Mouse (Mus musculus) forebrain, embryonic 11.5 days (tissue): ENCODE data around the gene Rpia. TPM values are rescaled to one million over a fixed set of nuclear protein-coding genes. Genes with fewer than 3 reads are reported as not detected.

Source experiments
- ATAC-seq: fragments of 200-750 bp; cut with Nextera tagmentation; replicated peaks from 2 replicates; pipeline ENCODE4 v1.8.0; 2017; ENCODE audit warnings: moderate TSS enrichment; ENCODE audit not compliant: low FRiP score
- DNase-seq: peaks from one replicate; pipeline ENCODE4 v3.0.0-alpha.2; 2017; ENCODE audit warnings: low spot score
- H3K27ac ChIP-seq: fragments of 300-500 bp; sonication (generic); 2 replicates; pipeline ENCODE4 v1.5.1; 2014; ENCODE audit warnings: low read depth, low read length
- H3K27me3 ChIP-seq: fragments of 300-500 bp; sonication (generic); 2 replicates; pipeline ENCODE4 v1.6.1; 2014; ENCODE audit warnings: mild to moderate bottlenecking, low read length, mixed read lengths; ENCODE audit not compliant: control insufficient read depth, insufficient read depth
- H3K36me3 ChIP-seq: fragments of 300-500 bp; sonication (generic); 2 replicates; pipeline ENCODE4 v1.6.1; 2014; ENCODE audit warnings: mild to moderate bottlenecking, low read length, moderate library complexity, mixed read lengths; ENCODE audit not compliant: control insufficient read depth, insufficient read depth
- H3K4me1 ChIP-seq: fragments of 300-500 bp; sonication (generic); replicated peaks from 2 replicates; pipeline ENCODE4 v1.6.1; 2014; ENCODE audit warnings: low read length, mixed read lengths; ENCODE audit not compliant: control insufficient read depth, insufficient read depth
- H3K4me2 ChIP-seq: fragments of 300-500 bp; sonication (generic); 2 replicates; pipeline ENCODE4 v1.6.1; 2014; ENCODE audit warnings: low read depth, mild to moderate bottlenecking, low read length, moderate library complexity, mixed read lengths; ENCODE audit not compliant: severe bottlenecking
- H3K4me3 ChIP-seq: fragments of 300-500 bp; sonication (generic); 2 replicates; pipeline ENCODE4 v1.5.1; 2014; ENCODE audit warnings: low read depth, low read length
- H3K9ac ChIP-seq: fragments of 300-500 bp; sonication (generic); 2 replicates; pipeline ENCODE4 v1.6.1; 2014; ENCODE audit warnings: low read length
- H3K9me3 ChIP-seq: fragments of 300-500 bp; sonication (generic); 2 replicates; pipeline ENCODE4 v1.6.1; 2016; ENCODE audit warnings: low read length, mixed read lengths; ENCODE audit not compliant: control insufficient read depth
- WGBS: fragments of 180-500 bp; shearing (Covaris S2); extraction: QIAGEN DNeasy Blood & Tissue Kit; methylation state at CpG from one replicate; pipeline ENCODE4 v1.1.7; 2014; 5-methylcytosine and 5-hydroxymethylcytosine counted together
- polyA plus RNA-seq: library from polyadenylated mRNA; unstranded; fragments of >200 nt; fragmentation: Nextera tagmentation; extraction: Ambion mirVana; gene quantifications from 2 replicates; pipeline ENCODE4 v1.2.1, GENCODE M21; 2014

Rpia gene
- polyA plus RNA-seq, 1 experiment from 2014 or later, result 3.3 TPM

DNA sequence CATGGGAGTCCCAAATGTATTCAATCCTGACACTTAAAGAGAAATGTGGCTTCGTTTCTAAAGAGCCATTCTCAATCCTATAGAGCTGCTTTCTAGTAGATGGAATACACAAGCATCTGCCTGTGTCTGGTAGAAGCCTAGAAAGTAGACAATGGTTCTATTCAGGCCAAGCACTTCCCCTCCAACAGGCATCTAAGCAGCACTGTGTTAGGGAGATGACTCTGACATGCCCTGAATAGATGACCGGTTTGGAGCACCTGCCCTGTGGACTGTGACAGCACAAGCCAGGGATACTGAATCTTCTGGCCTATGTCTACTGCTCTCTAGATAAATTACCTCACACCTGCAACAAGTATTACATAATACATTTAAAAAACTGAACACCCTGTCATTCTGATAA is 17.7 kb downstream of the Rpia start:
- ATAC-seq, result no peak
- Histone ChIP-seq H3K36me3 (no peaks in the 10 kb centered on the region; the same call in 1 of the 2 replicates), H3K4me1 (no peaks in the 10 kb centered on the region), H3K27ac (no peak overlapping the region), H3K9me3 (no peaks in the 10 kb centered on the region), H3K9ac (no peak overlapping the region), H3K4me2 (no peak overlapping the region), H3K27me3 (no peaks in the 10 kb centered on the region), H3K4me3 (no peak overlapping the region)
- WGBS, result 58% methylated on average over 2 of the region's 2 CpGs
- DNase-seq, result no peak

GRCm38 (mm10) chr6:70773769-70774168 is 18.3 kb downstream of the Rpia start:
- DNase-seq (no peak), ATAC-seq (no peak)
- 90% methylated on average over 5 of the region's 5 CpGs for WGBS
- Histone ChIP-seq H3K4me1 (no peaks in the 10 kb centered on the region), H3K27me3 (no peaks in the 10 kb centered on the region), H3K36me3 (no peaks in the 10 kb centered on the region; the same call in 1 of the 2 replicates), H3K4me3 (no peak overlapping the region), H3K9ac (no peak overlapping the region), H3K4me2 (no peak overlapping the region), H3K27ac (no peak overlapping the region), H3K9me3 (no peaks in the 10 kb centered on the region)

GRCm38 (mm10) chr6:70768769-70769168 is 23.3 kb downstream of the Rpia start:
- H3K4me2 ChIP-seq, result no peak overlapping the region
- ATAC-seq (peak; percentile 80), DNase-seq (peak; percentile 89)
- WGBS, result 33% methylated on average over 6 of the region's 6 CpGs
- no peak overlapping the region for H3K9ac ChIP-seq
- no peaks in the 10 kb centered on the region for H3K27me3 ChIP-seq
- no peaks in the 10 kb centered on the region for H3K4me1 ChIP-seq
- H3K27ac ChIP-seq, result no peak overlapping the region
- no peaks in the 10 kb centered on the region for H3K9me3 ChIP-seq
- H3K36me3 ChIP-seq, result no peaks in the 10 kb centered on the region; the same call in 1 of the 2 replicates
- H3K4me3 ChIP-seq, result no peak overlapping the region

- no peak overlapping the region for H3K4me3 ChIP-seq
- no peaks in the 10 kb centered on the region for H3K9me3 ChIP-seq
- no peak for ATAC-seq
- H3K27me3 ChIP-seq, result no peaks in the 10 kb centered on the region
- no peak overlapping the region for H3K4me2 ChIP-seq
- H3K27ac ChIP-seq, result no peak overlapping the region
- H3K36me3 ChIP-seq, result no peaks in the 10 kb centered on the region
- no peak for DNase-seq
- WGBS, result 93% methylated on average over 8 of the region's 8 CpGs
- H3K9ac ChIP-seq, result no peak overlapping the region
- H3K4me1 ChIP-seq, result no peaks in the 10 kb centered on the region
These were observed 27.0 kb downstream of the Rpia start for GRCm38 (mm10) chr6:70765076-70765475.

DNA sequence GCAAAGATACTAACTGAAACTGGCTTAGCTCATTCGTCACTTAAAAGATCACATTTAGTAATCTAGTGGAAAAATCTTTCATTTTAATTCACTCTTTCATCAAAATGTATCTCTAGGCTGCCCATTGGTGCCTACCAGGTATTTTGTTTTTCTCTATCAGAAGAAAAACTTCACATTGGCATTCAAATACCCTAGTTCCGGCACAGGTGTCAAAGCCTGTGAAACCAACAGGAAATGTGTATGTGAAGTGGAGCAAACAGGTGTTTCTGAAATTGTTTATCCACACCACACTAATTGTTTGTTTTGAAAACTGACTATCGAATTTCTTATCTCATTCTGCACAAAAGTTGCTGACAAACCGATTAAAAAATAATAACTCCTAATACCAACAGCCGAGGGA is 27.5 kb downstream of the Rpia start:
- DNase-seq, result no peak
- no peak overlapping the region for H3K4me3 ChIP-seq
- H3K4me1 ChIP-seq, result no peaks in the 10 kb centered on the region
- no peak for ATAC-seq
- no peak overlapping the region for H3K9ac ChIP-seq
- no peak overlapping the region for H3K4me2 ChIP-seq
- H3K27me3 ChIP-seq, result no peaks in the 10 kb centered on the region
- H3K9me3 ChIP-seq, result no peaks in the 10 kb centered on the region
- H3K36me3 ChIP-seq, result no peaks in the 10 kb centered on the region
- H3K27ac ChIP-seq, result no peak overlapping the region
- WGBS, result 91% methylated on average over 5 of the region's 5 CpGs

DNA sequence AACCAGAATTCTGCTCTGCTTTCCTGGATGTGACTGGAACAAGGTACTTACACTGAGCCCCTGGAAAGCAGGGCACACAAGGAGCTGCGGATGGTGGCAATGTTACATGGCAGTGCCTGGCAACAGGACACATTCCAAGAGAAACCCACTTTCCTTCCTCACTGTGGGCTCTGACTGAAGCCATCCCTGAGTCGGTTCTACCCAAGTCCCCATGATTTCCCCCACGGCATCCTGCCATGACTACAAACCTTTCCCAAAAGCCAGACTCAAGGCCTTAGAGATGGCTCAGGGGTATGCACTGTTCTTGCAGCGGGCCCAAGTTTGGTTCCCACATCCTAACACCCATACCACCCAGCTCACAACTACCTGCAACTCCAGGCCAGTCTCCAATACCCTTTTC is 28.2 kb downstream of the Rpia start:
- no peaks in the 10 kb centered on the region for H3K9me3 ChIP-seq
- H3K4me3 ChIP-seq, result no peak overlapping the region
- no peak overlapping the region for H3K4me2 ChIP-seq
- ATAC-seq, result no peak
- H3K27me3 ChIP-seq, result no peaks in the 10 kb centered on the region
- H3K4me1 ChIP-seq, result no peaks in the 10 kb centered on the region
- no peak overlapping the region for H3K9ac ChIP-seq
- no peak for DNase-seq
- H3K36me3 ChIP-seq, result no peaks in the 10 kb centered on the region
- 84% methylated on average over 4 of the region's 4 CpGs for WGBS
- H3K27ac ChIP-seq, result no peak overlapping the region

GRCm38 (mm10) chr6:70762659-70763058 is 29.4 kb downstream of the Rpia start:
- WGBS, result 91% methylated on average over 6 of the region's 6 CpGs
- no peak for DNase-seq
- no peaks in the 10 kb centered on the region for H3K4me1 ChIP-seq
- H3K27me3 ChIP-seq, result no peaks in the 10 kb centered on the region
- H3K9ac ChIP-seq, result no peak overlapping the region
- H3K27ac ChIP-seq, result no peak overlapping the region
- no peaks in the 10 kb centered on the region for H3K36me3 ChIP-seq
- no peak for ATAC-seq
- H3K9me3 ChIP-seq, result no peaks in the 10 kb centered on the region
- H3K4me3 ChIP-seq, result no peak overlapping the region
- no peak overlapping the region for H3K4me2 ChIP-seq

- Histone ChIP-seq H3K4me1 (no peaks in the 10 kb centered on the region), H3K9ac (no peak overlapping the region), H3K36me3 (no peaks in the 10 kb centered on the region), H3K9me3 (no peaks in the 10 kb centered on the region), H3K4me2 (no peak overlapping the region), H3K4me3 (no peak overlapping the region), H3K27ac (no peak overlapping the region), H3K27me3 (no peaks in the 10 kb centered on the region)
- ATAC-seq (no peak), DNase-seq (no peak)
- 79% methylated on average over 4 of the region's 4 CpGs for WGBS
These were observed 31.1 kb downstream of the Rpia start for GRCm38 (mm10) chr6:70760951-70761350.

DNA sequence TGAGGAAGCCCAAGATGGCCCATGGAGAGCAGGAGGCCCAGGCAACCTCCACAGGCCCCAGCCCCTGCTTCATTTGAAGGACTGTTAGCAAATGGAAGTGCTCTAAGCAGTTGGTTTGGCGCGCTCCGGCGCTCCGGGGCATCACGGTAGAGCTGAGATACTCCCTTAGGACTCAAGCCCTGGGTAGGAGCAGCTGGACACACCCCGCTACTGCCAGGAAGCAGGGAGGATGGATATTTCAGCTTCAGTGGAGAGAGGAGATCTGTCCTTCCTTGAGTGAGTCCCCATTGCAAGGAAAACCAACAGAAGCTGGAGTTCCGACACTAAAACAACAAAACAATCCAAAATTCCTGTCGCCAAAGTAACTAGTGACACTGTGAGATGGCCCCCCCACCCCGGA is 37.2 kb downstream of the Rpia start:
- Histone ChIP-seq H3K36me3 (no peaks in the 10 kb centered on the region), H3K9me3 (no peaks in the 10 kb centered on the region), H3K4me1 (no peaks in the 10 kb centered on the region), H3K27ac (no peak overlapping the region), H3K4me3 (no peak overlapping the region), H3K4me2 (no peak overlapping the region), H3K9ac (no peak overlapping the region), H3K27me3 (no peaks in the 10 kb centered on the region)
- 87% methylated on average over 10 of the region's 10 CpGs for WGBS
- ATAC-seq (no peak), DNase-seq (no peak)
